Mouse (Mus musculus) MEL (cell line): ENCODE measurements at regions not wholly inside any gene's neighbourhood (a gene's known extent, or its start where the extent isn't known, plus 50 kb on each side); places are given as distances from the start of the nearest gene placed in this dataset.

Experiments
- CTCF ChIP-seq, 3 experiments: IDR thresholded peaks in 2 of 3; conservative IDR thresholded peaks in 1 of 3; 2 replicates each; pipeline ENCODE4 v1.5.1; 2011 to 2012; ENCODE audit warnings: low read length in 3 of 3, low read depth in 2 of 3, mild to moderate bottlenecking in 2 of 3, improper control_type of control experiment in 1 of 3, inconsistent platforms in 1 of 3, mixed read lengths in 1 of 3, moderate library complexity in 1 of 3; ENCODE audit not compliant: control insufficient read depth in 1 of 3, insufficient read depth in 1 of 3, poor library complexity in 1 of 3, severe bottlenecking in 1 of 3
- GATA1 ChIP-seq: IDR thresholded peaks from 2 replicates; pipeline ENCODE4 v1.6.1; 2011; ENCODE audit warnings: low read depth, low read length, improper control_type of control experiment
- MAX ChIP-seq: IDR thresholded peaks from 2 replicates; pipeline ENCODE4 v1.6.1; 2011; ENCODE audit warnings: low read length, improper control_type of control experiment
- MXI1 ChIP-seq: IDR thresholded peaks from 2 replicates; pipeline ENCODE4 v1.6.1; 2011; ENCODE audit warnings: mild to moderate bottlenecking, low read depth, low read length, improper control_type of control experiment
- POLR2A ChIP-seq, 2 experiments: IDR thresholded peaks; 2 replicates each; pipeline ENCODE4 v1.6.1; 2011 to 2012; ENCODE audit warnings: low read length in 2 of 2, mild to moderate bottlenecking in 2 of 2, control low read depth in 1 of 2, improper control_type of control experiment in 1 of 2, low read depth in 1 of 2, moderate library complexity in 1 of 2; ENCODE audit not compliant: control insufficient read depth in 1 of 2, insufficient read depth in 1 of 2, poor library complexity in 1 of 2
- UBTF ChIP-seq: IDR thresholded peaks from 2 replicates; pipeline ENCODE4 v1.6.1; 2012; ENCODE audit warnings: low read depth, mild to moderate bottlenecking, inconsistent platforms, low read length, improper control_type of control experiment, moderate library complexity, borderline replicate concordance; ENCODE audit not compliant: insufficient read depth
- USF1 ChIP-seq: IDR thresholded peaks from 2 replicates; pipeline ENCODE4 v1.6.1; 2014; ENCODE audit warnings: low read depth, mild to moderate bottlenecking, inconsistent platforms, low read length, improper control_type of control experiment, moderate library complexity

- TF ChIP-seq MAX (no peak), UBTF (no peak), GATA1 (no peak), CTCF (IDR thresholded peaks at IDR 0.05 in 2 of 3, conservative IDR thresholded peaks at IDR 0.05 in 1 of 3; ENCODE audit: control insufficient read depth in 1 of 3, insufficient read depth in 1 of 3, low read depth in 2 of 3, low read length in 3 of 3, poor library complexity in 1 of 3, severe bottlenecking in 1 of 3) (no peak), POLR2A (IDR thresholded peaks at IDR 0.05; ENCODE audit: control insufficient read depth in 1 of 2, insufficient read depth in 1 of 2, low read depth in 1 of 2, low read length in 2 of 2, poor library complexity in 1 of 2) (no peak), USF1 (no peak), MXI1 (no peak)
Observed at GRCm38 (mm10) chr10:102931445-102931844, 98.6 kb downstream of the Alx1 start.
